Mouse (Mus musculus) B cell, adult 2 months (primary cell): ENCODE measurements at regions not wholly inside any gene's neighbourhood (a gene's known extent, or its start where the extent isn't known, plus 50 kb on each side); places are given as distances from the start of the nearest gene placed in this dataset.

Experiments used
- DNase-seq, 2 experiments: peaks; one replicate each; pipeline ENCODE4 v3.0.0; 2022

DNA sequence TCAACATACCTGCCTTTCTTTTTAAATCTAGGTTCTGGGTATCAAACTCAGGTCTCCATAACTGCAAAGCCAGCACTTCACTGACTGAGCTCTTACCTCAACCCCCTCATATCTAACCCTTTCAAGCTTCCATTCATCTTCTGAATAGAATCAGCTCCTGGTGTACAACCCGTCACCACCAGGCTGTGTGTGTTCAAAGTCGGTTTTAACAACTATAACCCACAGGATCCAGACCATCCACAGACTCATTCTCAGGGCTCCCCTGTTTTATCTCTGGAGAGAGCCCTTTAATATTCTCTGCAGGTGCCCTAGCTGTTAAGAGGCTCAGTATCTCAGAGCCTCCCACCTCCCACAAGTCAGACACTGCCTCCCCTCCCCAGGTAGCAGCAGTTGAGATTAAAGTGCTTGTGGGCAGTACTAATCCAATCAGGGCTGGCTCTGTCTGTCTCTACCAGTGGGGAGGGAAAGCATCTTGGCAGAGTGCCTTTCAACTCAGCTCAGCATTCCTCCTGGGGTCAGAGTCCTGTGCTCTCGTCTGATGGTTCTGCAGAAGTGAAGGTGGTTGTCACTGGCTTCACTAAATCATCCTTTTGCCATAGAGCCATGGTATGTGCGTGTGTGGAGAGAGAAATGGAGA, 272.4 kb downstream of the Dhx15 start:
- no peak for DNase-seq

DNA sequence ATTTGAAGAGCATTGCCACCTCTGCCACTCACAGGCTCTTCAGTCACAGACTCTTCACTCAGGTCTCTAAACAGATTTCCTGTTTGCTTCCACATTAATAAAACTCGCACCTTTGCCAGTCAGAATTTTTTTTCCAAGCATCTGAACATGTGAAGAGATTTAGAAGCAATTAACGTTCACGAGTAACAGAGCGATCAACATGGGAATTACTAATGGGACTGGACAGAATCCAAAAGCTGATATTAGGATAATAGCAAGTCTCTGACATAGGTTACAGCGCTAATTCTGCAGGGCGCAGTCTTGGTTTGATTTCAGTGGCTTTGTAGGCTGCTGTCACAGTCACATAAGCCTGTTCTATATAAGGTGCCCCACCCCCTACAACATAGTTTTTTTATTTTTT, 275.6 kb downstream of the Dhx15 start:
- no peak for DNase-seq

DNA sequence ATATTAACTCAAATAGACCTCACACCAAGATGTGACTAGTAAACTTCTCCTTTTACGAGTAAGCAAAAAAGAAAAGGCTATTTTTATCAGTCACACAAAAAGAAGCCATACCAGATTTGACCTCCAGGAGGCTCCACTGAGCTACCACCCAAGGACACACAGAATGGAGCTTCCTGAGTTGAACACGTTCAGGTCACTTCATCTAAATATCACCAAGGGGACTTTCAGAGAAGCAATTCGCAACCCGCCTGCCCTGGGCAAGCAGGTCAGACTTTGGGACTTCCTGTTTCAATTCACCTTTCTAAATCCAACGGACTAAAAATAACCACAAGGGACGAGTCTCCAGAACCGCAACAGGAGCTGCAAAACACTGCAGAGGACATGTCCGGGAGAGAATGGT, 281.5 kb downstream of the Dhx15 start:
- DNase-seq: peak; percentile 0 to 1

DNA sequence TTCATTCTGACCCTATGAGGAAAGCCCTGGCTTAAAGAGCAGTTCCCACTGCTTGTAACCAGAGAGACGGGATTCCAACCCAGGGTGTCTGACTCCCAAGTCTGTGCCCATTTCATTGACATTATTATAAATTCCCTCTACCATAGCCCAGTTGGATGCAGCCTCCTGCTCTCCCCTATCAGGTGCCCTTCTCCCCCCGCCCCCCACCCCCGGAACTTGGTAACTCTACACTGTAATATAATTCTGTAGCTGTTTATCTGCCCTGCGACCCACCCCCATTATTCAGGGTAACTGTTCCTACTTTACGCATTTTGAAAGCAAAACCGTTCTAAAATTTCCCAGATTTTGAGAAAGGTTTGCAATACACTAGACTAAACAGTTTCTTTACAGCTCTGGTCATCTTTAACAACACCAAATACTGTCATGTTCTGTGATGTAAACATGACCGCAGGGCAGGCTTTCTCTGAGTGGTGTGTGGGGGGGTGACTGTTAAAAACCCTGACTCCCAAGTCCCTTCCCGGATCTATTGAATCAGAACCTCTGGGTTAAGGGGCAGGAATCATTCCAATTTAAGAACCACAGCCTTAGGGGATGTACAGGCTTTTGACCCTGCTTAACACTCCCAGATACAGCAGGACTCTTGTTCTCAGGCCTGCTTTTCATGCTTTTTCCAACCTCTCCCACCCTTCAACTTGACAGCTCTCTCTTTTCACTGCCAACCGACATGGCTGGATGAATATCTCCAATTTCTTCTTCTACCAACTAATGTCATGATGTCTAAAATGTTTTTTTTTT, 283.8 kb downstream of the Dhx15 start:
- no peak for DNase-seq

DNA sequence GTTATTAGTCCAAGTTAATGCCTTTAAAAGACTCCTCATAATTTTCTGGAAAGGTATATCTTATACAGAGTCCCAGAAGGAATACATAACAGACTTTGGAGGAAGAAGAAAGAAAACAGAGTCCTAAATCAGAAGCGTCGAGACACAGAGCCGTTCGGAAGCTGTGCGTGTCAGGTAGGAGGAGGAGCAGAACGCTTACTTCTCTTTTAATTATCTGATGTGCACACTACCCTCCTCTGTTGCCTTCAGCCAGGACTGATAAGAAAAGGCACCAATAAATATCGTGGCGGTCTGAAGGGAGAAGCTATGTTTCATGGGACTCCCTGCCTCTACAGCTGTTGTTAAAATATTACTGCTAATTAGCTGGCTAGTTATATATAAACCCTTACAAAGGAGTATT, 296.2 kb downstream of the Dhx15 start:
- no peak for DNase-seq

DNA sequence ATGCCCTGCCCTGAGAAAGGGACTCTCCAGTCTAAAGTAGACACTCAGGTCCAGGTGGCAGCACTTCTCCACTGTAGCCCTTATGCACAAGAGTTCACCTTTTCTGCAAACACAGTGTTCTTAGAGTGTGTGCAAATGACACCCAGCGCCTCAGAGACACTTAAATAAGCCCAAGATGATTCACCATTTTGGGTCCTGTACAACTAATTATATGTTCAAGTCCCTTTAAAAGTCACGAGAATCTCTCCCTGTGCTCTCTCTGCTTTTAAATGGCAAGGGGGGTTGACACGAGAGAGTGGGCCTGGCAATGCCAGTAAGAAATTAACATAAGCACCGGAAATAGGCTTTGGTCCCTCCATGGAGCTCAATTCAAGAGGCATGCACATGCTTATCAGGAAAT, 299.0 kb downstream of the Dhx15 start:
- no peak for DNase-seq

DNA sequence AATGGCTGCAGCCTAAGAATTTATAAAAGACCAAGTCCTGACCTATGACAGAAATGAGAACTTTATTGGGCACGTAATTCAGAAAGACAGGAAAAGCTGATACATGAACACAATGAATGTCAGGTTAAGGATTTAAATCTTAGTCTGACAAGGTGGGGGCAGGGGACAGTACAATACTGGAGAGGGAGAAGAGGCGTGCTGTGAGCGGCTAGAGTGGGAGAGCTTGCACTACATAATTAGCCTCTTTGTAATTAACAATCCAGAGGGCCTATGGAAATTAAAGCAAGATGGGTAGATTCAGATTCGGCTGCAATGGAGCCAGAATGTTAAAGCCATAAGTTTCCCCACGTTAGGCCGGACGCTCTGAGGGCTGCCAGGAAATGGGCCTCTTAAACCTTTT, 301.9 kb downstream of the Dhx15 start:
- no peak for DNase-seq

DNA sequence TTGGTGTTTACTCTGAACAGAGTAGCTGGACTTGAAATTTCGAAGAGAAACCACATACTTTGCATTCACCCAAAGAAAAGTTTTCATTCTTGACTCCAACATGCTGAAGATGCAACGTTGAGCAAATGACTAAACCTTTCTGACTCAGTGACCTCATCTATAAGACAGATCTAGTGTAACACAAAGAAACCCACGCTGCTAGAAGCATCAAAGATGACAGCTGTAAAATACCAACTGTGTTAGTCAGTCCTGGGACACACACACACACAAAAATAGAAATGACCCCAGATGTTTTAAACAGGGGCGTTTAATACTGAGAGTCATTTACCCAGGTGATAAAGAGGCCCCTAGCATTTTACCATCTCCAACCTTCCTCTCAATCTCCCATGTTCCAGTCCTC, 307.7 kb downstream of the Dhx15 start:
- no peak for DNase-seq

DNA sequence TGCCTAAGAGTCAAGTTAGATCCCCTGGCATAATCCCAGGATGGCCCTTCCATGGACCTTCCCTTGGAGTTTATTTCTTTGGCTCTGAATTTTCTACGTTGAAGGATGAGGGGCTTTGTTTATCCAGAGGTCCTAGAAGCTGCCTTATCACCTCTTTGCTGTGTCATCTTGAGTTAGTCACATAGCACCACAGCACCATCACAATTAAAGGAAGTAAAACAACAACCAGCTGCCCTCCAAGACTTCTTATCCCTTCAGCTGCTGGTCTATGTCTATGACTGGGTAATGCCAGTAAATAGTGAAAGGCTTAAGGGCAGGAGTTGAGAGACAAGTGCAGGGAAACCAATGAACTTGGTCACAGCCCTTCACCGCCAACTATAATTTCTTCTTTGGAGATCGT, 308.1 kb downstream of the Dhx15 start:
- DNase-seq: no peak

DNA sequence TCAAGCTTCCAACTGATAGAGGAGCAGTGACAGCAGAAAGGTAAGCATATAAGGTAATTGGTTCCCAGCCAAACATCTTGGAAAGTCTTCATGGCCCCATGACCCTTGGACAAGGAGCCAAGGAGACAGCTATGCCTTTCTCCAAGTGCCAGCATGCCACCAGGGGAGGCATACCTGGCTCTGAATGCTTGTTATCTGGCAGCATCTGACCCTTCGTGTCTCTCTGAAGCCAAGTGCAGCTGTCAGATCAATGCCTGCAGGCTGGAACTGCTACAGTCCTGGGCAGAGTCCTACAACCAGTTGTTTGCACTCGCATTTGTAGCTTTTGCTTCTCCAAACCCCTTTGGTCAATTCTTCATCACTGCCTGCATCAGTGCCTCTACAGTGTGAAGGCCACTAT, 309.3 kb upstream of the Ppargc1a start:
- no peak for DNase-seq

DNA sequence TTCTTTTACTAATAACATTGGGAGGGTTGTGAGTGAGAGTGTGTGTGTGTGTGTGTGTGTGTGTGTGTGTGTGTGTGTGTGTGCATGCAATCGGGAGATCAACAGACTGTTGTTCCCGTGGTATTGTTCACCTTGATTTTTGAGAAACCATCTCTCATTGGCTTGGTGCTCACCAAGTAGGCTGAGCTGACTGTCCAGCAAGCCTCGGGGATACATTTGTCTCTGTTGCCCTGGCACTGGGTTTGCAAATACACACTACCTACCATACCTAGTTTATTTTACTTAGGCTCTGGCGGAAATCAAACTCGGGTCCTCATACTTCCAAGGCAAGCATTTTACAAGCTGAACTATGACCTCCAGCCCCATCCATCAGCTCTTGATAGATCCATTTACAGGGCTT, 306.0 kb upstream of the Ppargc1a start:
- DNase-seq: no peak

DNA sequence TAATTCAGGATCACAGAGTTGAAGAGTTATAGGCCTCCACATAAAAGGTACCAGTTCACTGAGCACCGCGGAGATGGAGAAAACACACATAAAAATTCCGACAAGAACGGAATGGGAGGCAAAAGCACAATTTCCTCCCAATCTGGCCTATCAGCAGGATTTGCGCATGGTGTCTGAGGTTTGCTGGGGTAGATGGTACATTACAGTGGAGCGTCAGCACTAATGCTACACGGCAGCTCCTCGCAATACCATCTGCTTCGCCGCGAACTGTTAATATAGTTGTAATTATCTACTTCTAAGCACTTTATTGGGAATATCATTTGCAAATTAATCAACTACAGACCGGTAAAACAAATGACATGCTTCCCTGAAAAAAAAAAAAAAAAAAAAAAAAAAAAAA, 304.2 kb upstream of the Ppargc1a start:
- no peak for DNase-seq

DNA sequence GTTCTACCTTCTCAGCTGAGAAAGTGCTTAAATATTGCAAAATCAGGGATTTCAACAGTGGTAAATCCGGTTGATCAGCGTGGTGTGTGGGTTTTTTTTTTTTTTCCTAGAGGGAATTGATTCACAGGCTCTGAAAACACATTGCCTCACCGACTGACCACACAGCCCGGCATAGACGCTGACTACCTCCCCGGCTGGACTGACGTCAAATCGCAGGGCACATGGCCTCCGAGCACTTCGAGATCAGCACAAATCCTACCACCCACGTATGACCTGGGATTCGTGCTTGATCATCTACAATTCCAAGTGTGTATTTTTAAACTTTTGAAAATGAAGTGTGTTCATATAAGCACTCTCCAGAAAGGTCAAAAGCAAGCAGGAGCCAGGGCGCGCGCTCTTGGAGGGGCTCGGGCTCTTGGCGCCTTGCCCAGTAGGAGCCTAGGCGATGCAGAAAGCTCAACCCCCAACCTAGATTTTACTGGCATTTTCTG, 300.7 kb upstream of the Ppargc1a start:
- no peak for DNase-seq

DNA sequence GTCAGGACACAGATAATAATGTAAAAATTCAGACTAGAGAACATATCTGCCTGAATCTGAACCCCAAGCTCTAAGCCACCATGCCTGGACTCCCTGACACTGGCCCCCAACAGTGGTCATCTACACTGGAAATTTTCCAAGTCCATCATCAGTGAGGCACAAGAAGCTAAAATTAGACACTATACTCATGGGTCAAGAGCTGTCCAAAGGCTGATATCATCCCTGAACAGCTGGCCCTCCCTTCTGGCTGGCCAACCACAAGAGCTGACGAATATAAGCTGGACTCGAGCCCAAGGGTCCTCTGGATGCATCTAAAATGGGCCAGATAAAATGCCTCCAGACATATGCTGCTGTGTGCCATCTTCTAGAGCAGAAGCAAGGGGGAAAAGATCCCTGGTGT, 298.5 kb upstream of the Ppargc1a start:
- no peak for DNase-seq

DNA sequence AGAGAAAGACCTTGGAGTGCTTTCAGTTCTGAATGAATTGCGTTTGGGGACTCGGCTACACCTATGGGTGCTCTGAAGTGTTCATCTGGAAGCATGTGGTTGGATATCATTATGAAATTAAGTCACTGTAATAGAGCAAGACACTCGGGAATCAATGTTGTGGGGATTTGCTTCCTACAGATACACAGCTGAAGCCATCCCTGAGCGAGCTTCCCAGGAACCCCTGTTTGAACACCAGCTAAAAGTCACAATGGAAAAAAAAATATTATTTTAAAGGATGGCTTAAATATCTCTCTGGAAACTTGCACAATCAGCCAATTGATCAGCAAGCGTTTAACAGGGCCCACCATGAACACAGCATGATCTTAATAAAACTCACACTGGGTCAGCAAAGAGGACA, 293.0 kb upstream of the Ppargc1a start:
- DNase-seq: no peak

DNA sequence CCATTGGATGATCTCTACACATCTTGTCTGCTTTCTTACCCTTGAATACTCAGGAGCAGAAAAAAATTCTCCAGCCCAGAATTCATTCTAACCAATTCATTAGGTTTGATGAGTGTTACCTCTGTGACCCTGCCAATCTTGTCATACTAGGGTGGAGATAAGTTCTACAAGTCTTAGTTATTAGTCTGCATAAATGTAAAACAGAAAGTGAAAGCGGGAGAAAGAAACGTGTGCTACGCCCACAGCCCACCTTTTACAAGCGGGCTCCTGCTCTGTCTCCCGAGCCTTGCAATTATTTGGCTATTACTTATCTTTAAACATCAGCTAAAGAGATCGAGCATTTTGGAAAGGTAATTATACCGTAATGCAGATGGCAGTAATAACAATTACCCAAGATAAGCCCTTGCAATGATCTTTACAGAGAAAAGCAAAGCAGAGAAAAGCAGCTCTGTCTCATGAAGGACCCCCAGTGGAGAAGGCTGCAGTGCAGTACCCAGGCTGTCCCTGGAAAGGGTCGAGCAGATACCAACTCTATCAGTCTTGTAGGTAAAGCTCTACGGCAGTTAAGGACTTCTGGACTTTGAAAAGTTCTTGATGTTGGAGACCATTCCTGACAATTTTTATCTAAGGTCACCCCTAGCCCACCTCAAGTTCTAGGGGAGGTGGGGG, 286.1 kb upstream of the Ppargc1a start:
- peak in 1 of 2 experiments; percentile 1 for DNase-seq

DNA sequence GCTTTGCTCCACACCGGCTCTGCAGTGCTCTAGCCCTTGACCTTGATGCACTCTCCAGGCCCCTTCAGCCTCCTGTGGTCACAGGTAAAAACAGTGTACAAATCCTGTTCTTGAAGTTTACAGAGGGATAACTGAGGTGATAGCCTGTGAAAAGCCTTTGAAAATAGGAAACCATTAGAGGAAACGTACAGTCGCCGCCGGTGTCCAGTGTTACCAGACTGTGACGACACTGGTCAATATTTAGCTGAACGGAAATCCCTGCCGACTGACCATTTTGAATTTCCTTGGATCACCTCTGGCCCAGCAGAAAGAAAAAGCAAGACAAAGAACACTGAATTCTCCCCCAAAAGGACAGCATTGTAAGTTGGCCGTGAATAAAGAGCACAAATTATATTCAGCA, 282.6 kb upstream of the Ppargc1a start:
- no peak for DNase-seq

DNA sequence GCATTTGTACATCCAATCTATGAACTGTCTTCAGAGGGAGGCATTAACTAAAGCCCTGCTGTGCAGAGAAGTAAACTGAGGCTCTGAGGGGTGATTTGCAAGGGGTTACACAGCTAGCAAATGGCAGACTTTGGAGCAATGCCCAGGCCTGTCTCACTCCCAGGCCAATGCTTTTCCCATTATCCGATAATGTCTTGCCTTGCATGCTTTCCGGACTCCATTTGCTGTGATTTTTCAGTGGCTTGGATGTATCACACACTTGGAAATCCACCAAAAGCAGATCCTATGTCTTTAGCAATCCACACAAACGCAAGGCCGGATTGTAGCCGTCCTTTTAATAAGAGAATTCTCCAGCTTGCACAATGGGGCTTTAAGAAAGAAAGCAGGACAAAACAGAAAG, 281.7 kb upstream of the Ppargc1a start:
- DNase-seq: no peak

DNA sequence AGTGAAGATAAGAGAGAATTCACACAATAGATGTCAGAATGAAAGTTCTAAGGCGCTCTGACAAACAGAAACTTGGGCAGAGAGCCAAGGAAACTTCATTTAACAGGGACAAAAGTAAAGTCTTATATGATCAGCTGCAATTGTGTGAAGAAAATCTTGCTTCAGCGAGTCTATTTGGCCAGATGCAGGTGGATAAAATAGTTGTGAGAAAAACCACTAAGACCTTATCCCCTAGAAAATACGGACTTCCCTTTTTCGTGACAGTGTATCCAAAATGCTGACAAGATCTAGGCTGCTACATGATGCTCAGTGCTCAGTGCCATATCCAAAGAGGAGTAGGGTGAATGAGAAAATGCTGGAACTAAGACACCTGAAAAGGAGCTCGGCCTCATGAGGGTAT, 274.7 kb upstream of the Ppargc1a start:
- no peak for DNase-seq

DNA sequence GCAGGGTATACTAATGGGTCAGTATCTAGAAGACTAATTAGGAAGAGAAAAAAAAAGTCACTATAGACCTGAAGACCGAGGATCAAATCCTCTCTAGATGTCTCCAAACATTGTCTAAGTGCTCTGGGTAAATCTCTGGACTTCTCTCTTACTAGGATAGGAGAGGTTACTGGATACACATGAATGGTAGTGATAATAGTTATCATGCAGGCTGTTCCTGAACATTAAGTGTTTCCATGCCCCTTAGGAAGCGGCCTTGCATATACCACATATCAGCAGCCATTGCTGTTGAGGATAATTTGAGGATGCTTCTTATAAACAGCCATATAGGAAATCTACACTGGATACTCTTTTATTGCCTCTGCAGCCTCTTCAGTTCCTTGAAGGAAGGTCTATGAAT, 274.2 kb upstream of the Ppargc1a start:
- DNase-seq: no peak

DNA sequence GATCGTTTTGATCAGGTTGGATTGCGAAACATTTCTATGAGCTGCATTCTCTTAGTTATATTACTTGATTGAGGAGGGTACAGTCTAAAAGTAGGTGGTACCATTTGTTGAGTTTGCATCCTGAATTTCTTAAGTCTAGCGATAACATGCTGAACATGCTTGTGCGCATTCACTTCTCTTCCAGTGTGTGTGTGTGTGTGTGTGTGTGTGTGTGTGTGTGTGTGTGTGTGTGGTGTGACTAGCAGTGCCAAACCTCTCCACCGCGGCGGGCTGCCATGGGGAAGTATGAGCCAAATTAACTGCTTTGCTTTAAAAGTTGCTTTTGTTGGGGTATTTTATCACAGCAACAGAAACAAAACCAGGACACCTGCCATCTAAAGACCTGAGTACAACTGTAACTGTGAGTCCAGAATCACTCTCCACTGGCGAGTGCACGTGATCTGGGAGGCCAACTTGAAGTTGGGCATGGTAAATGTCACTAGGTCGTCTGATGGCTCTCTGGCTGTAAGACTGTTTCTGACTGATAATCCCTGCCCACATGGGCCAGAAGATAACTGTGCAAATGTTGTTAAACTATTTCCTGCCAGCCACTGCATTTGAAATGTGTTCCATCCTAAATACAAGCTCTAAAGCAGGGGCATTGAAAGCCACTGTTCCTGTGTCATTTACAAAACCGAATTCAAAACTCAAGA, 273.3 kb upstream of the Ppargc1a start:
- no peak for DNase-seq

DNA sequence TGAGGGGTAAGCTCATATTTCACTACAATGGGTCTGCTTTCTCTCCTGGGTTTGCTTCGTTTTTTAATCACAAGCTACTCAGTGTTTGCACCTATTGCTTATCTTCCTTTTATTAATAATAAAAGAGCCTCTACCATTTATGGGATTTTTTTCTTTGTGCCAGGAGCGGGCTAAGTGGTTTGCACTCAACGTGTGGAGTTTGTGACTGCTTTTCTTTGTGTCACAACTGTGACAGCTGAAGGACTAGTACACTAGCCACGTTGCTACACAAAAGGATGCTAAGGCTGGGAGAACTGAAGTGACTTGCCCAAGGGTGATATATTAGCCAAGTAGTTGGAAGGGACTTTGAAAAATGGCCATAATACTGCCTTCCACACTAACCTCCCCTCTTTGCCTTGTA, 271.8 kb upstream of the Ppargc1a start:
- DNase-seq: no peak

DNA sequence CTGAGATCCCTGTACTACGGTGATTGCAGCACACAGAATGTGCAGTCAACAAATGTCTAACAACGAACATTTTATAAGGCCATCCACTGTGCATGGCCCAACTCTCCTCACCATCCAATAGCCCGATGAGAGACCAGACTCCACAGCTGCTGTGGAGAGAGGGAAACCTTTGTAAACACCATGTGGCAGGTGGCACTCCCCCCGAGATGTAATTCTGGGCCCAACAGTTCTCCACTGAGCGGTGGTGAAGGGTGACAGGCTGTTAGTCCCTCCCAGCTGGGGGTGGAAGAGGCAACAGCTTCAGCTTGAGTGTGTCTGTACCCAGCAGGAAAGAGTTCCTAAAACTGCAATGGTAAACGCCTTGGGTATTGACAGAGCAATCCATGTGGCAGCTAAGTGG, 263.0 kb upstream of the Ppargc1a start:
- no peak for DNase-seq

DNA sequence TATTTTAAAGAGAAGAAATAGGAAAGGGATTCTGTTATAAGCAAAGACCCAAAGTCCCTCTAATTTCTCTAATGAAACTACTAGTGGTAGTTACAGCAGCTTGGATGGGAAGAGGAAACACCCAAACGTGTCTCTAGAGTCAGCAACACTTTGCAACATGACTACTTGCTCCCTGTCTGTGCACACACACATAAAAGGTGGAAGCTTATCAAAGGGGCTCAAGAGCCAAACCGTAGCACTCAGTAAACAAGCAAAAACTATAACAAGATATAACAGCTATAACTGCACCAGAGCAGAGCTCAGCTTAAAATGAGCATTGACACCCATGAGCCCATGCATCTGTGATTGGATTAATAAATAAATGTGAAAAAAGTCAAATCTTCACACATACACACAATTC, 262.5 kb upstream of the Ppargc1a start:
- no peak for DNase-seq
